In genomic region chr5:64667053-64667452, GRCm38 (mm10) we compare ENCODE assay signal across 10 mouse cellular contexts.
DNase-seq lines count a peak whose midpoint lies in the region; ATAC-seq and TF ChIP-seq lines count a peak whose summit lies in the region.
"Had no signal": no experiment of that assay in that cellular context is flagged by ENCODE, and none has a peak within 500 bp of the region (broad histone marks: within the 10 kb centered on the region; RNA-seq: fewer than 3 reads in every experiment).

No protein-coding gene starts in this region.

- H3K27ac ChIP-seq in intestine, embryonic 15.5 days, result no peak overlapping the region
- no peak overlapping the region for H3K27ac ChIP-seq in intestine, postnatal 0 days (ENCODE audit: low read depth, low read length)
- H3K27ac ChIP-seq in embryonic fibroblast, embryonic 13.5 days (ENCODE audit: insufficient read depth, low read length), result peak overlapping the region; percentile 14; the same call in 1 of the 2 replicates
- H3K27ac ChIP-seq: forebrain, embryonic 10.5 days; hindbrain, postnatal 0 days; limb, embryonic 15.5 days had no signal

- peak; percentile 30 for DNase-seq in liver
- DNase-seq in adrenal gland, postnatal 10 days, result no peak
- no peak for DNase-seq in embryo, embryonic 10.5 days (ENCODE audit: low spot score)

- no peak overlapping the region for H3ac ChIP-seq in myocyte (ENCODE audit: control insufficient read depth, insufficient read length)

- ATAC-seq in intestine, embryonic 15.5 days, result peak; percentile 23; the same call in 1 of the 2 replicates
- no peak for ATAC-seq in intestine, postnatal 0 days
- ATAC-seq: hindbrain, postnatal 0 days had no signal

- H3K9me3 ChIP-seq in intestine, embryonic 15.5 days, result no peaks in the 10 kb centered on the region
- no peaks in the 10 kb centered on the region for H3K9me3 ChIP-seq in intestine, postnatal 0 days (ENCODE audit: control insufficient read depth)
- H3K9me3 ChIP-seq: limb, embryonic 15.5 days had no signal

- no peaks in the 10 kb centered on the region for H3K27me3 ChIP-seq in intestine, embryonic 15.5 days (replicated peaks)
- H3K27me3 ChIP-seq in intestine, postnatal 0 days (replicated peaks; ENCODE audit: control insufficient read depth, insufficient read depth, low read length), result no peaks in the 10 kb centered on the region
- no peaks in the 10 kb centered on the region for H3K27me3 ChIP-seq in myocyte (ENCODE audit: control insufficient read depth, insufficient read depth, insufficient read length)
- H3K27me3 ChIP-seq: limb, embryonic 15.5 days had no signal

- H3K79me2 ChIP-seq in myocyte (ENCODE audit: control insufficient read depth, insufficient read depth), result no peaks in the 10 kb centered on the region

- H3K4me3 ChIP-seq in intestine, embryonic 15.5 days (replicated peaks), result no peak overlapping the region
- no peak overlapping the region for H3K4me3 ChIP-seq in intestine, postnatal 0 days (ENCODE audit: low read depth, low read length)
- no peak overlapping the region for H3K4me3 ChIP-seq in embryonic fibroblast, embryonic 13.5 days (ENCODE audit: insufficient read depth, low read length)
- no peak overlapping the region for H3K4me3 ChIP-seq in myocyte
- H3K4me3 ChIP-seq: forebrain, embryonic 10.5 days; limb, embryonic 15.5 days had no signal

- TF ChIP-seq CTCF in intestine, postnatal 0 days (IDR thresholded peaks at IDR 0.05; ENCODE audit: low read depth), result no peak
- TF ChIP-seq CTCF in embryonic fibroblast, embryonic 13.5 days (IDR thresholded peaks at IDR 0.05; ENCODE audit: borderline replicate concordance, insufficient read depth, low read length), result no peak

- no peaks in the 10 kb centered on the region for H3K4me1 ChIP-seq in intestine, embryonic 15.5 days (replicated peaks)
- no peaks in the 10 kb centered on the region for H3K4me1 ChIP-seq in intestine, postnatal 0 days (replicated peaks; ENCODE audit: control insufficient read depth, insufficient read depth, low read length)
- peaks cover 8% of the 10 kb centered on the region for H3K4me1 ChIP-seq in embryonic fibroblast, embryonic 13.5 days (ENCODE audit: control insufficient read depth, insufficient read depth, low read length)

- no peak overlapping the region for H3K9ac ChIP-seq in intestine, embryonic 15.5 days
- no peak overlapping the region for H3K9ac ChIP-seq in intestine, postnatal 0 days (ENCODE audit: low read depth, low read length)
- H3K9ac ChIP-seq: limb, embryonic 15.5 days had no signal

- H3K36me3 ChIP-seq in intestine, embryonic 15.5 days, result no peaks in the 10 kb centered on the region
- H3K36me3 ChIP-seq in intestine, postnatal 0 days (ENCODE audit: control insufficient read depth, insufficient read depth), result no peaks in the 10 kb centered on the region
- no peaks in the 10 kb centered on the region for H3K36me3 ChIP-seq in myocyte (ENCODE audit: control insufficient read depth, insufficient read depth)
- H3K36me3 ChIP-seq: forebrain, embryonic 10.5 days; limb, embryonic 15.5 days had no signal

- H3K4me2 ChIP-seq in intestine, embryonic 15.5 days (replicated peaks), result no peak overlapping the region
- H3K4me2 ChIP-seq in intestine, postnatal 0 days (replicated peaks; ENCODE audit: low read depth), result no peak overlapping the region
- peak overlapping the region; percentile 57 for H3K4me2 ChIP-seq in myocyte (ENCODE audit: low read depth)
- H3K4me2 ChIP-seq: limb, embryonic 15.5 days had no signal

- TF ChIP-seq POLR2A in embryonic fibroblast, embryonic 13.5 days (IDR thresholded peaks at IDR 0.05; ENCODE audit: low read depth, low read length), result no peak
- no peak for TF ChIP-seq POLR2A in myocyte (IDR thresholded peaks at IDR 0.05; ENCODE audit: insufficient read length, low read depth)

- 58% methylated on average over 3 of the region's 3 CpGs for WGBS in intestine, embryonic 15.5 days
- 57% methylated on average over 3 of the region's 3 CpGs for WGBS in intestine, postnatal 0 days

TF ChIP-seq in myocyte, 11 proteins besides CTCF, POLR2A, EP300 and RAD21:
- TF ChIP-seq TCF12 (IDR thresholded peaks at IDR 0.05; ENCODE audit: insufficient read depth, poor library complexity, severe bottlenecking) (peak; percentile 82), MYOG (IDR thresholded peaks at IDR 0.05; ENCODE audit: control insufficient read depth in 1 of 3, insufficient read depth in 1 of 3, insufficient read length in 2 of 3, low read depth in 2 of 3) (peak; percentile 22 to 89 (median 64)), CEBPB (IDR thresholded peaks at IDR 0.05; ENCODE audit: insufficient read depth, poor library complexity, severe bottlenecking) (peak; percentile 86), MAX (IDR thresholded peaks at IDR 0.05; ENCODE audit: low read depth) (peak; percentile 75), REST (IDR thresholded peaks at IDR 0.05; ENCODE audit: insufficient read depth, insufficient read length) (no peak), MYOD1 (IDR thresholded peaks at IDR 0.05; ENCODE audit: control insufficient read depth in 1 of 3, insufficient read length in 2 of 3, low read depth in 2 of 3) (peak; percentile 34 to 95 (median 89)), POLR2AphosphoS2 (IDR thresholded peaks at IDR 0.05; ENCODE audit: insufficient read length, low read depth) (no peak), USF1 (IDR thresholded peaks at IDR 0.05; ENCODE audit: low read depth) (no peak), TCF3 (IDR thresholded peaks at IDR 0.05; ENCODE audit: insufficient read length, low read depth) (peak; percentile 73), SRF (IDR thresholded peaks at IDR 0.05; ENCODE audit: control insufficient read depth, insufficient read length, low read depth) (no peak), E2F4 (IDR thresholded peaks at IDR 0.05; ENCODE audit: insufficient read depth) (no peak)
